Mouse (Mus musculus) myocyte (in vitro differentiated cells): ENCODE measurements around the gene Arhgap6. TPM values are rescaled to one million over a fixed set of nuclear protein-coding genes. Genes with fewer than 3 reads are reported as not detected.

Experiments used
- H3K27me3 ChIP-seq: one replicate; pipeline ENCODE4 v1.6.1; 2011; ENCODE audit not compliant: control insufficient read depth, insufficient read depth, insufficient read length
- H3K36me3 ChIP-seq: one replicate; pipeline ENCODE4 v1.6.1; 2011; ENCODE audit not compliant: control insufficient read depth, insufficient read depth
- H3K4me2 ChIP-seq: one replicate; pipeline ENCODE4 v1.6.1; 2011; ENCODE audit warnings: low read depth, control low read depth
- H3K4me3 ChIP-seq: one replicate; pipeline ENCODE4 v1.5.1; 2011; ENCODE audit warnings: mild to moderate bottlenecking, control low read depth, moderate library complexity
- H3K79me2 ChIP-seq: one replicate; pipeline ENCODE4 v1.6.1; 2011; ENCODE audit not compliant: control insufficient read depth, insufficient read depth
- H3ac ChIP-seq: one replicate; pipeline ENCODE4 v1.6.1; 2011; ENCODE audit not compliant: control insufficient read depth, insufficient read length
- CEBPB ChIP-seq: IDR thresholded peaks from 2 replicates; pipeline ENCODE4 v1.6.1; 2011; ENCODE audit warnings: mild to moderate bottlenecking, moderate library complexity; ENCODE audit not compliant: poor library complexity, insufficient read depth, severe bottlenecking
- E2F4 ChIP-seq: IDR thresholded peaks from one replicate; pipeline ENCODE4 v1.6.1; 2011; ENCODE audit warnings: mild to moderate bottlenecking, control low read depth, moderate library complexity; ENCODE audit not compliant: insufficient read depth
- MAX ChIP-seq: IDR thresholded peaks from one replicate; pipeline ENCODE4 v1.6.1; 2011; ENCODE audit warnings: low read depth, mild to moderate bottlenecking, control low read depth
- MYOD1 ChIP-seq, 3 experiments: IDR thresholded peaks; one replicate each; pipeline ENCODE4 v1.6.1; 2011; ENCODE audit warnings: control low read depth in 2 of 3, low read depth in 2 of 3, mild to moderate bottlenecking in 2 of 3, moderate library complexity in 1 of 3; ENCODE audit not compliant: insufficient read length in 2 of 3, control insufficient read depth in 1 of 3
- MYOG ChIP-seq, 3 experiments: IDR thresholded peaks; one replicate each; pipeline ENCODE4 v1.6.1; 2011; ENCODE audit warnings: control low read depth in 2 of 3, low read depth in 2 of 3, mild to moderate bottlenecking in 2 of 3; ENCODE audit not compliant: insufficient read length in 2 of 3, control insufficient read depth in 1 of 3, insufficient read depth in 1 of 3
- POLR2A ChIP-seq: IDR thresholded peaks from one replicate; pipeline ENCODE4 v1.6.1; 2011; ENCODE audit warnings: low read depth, mild to moderate bottlenecking, control low read depth, moderate library complexity; ENCODE audit not compliant: insufficient read length
- POLR2AphosphoS2 ChIP-seq: IDR thresholded peaks from one replicate; pipeline ENCODE4 v1.6.1; 2011; ENCODE audit warnings: low read depth, control low read depth; ENCODE audit not compliant: insufficient read length
- REST ChIP-seq: IDR thresholded peaks from one replicate; pipeline ENCODE4 v1.6.1; 2011; ENCODE audit warnings: mild to moderate bottlenecking, control low read depth, moderate library complexity; ENCODE audit not compliant: insufficient read depth, insufficient read length
- SRF ChIP-seq: IDR thresholded peaks from one replicate; pipeline ENCODE4 v1.6.1; 2011; ENCODE audit warnings: low read depth; ENCODE audit not compliant: control insufficient read depth, insufficient read length
- TCF12 ChIP-seq: IDR thresholded peaks from one replicate; pipeline ENCODE4 v1.6.1; 2011; ENCODE audit warnings: mild to moderate bottlenecking, control low read depth; ENCODE audit not compliant: poor library complexity, insufficient read depth, severe bottlenecking
- TCF3 ChIP-seq: IDR thresholded peaks from one replicate; pipeline ENCODE4 v1.6.1; 2011; ENCODE audit warnings: low read depth, control low read depth; ENCODE audit not compliant: insufficient read length
- USF1 ChIP-seq: IDR thresholded peaks from one replicate; pipeline ENCODE4 v1.6.1; 2011; ENCODE audit warnings: low read depth, mild to moderate bottlenecking, control low read depth, moderate library complexity
- polyA plus RNA-seq: library from polyadenylated mRNA; unstranded; fragments of >200 nt; fragmentation: generic; extraction: Trizol; gene quantifications from one replicate; pipeline ENCODE4 v1.2.1, GENCODE M21; 2012; ENCODE audit warnings: missing spikeins

The Arhgap6 gene
- polyA plus RNA-seq, 1 experiment = 0.40 TPM

- Histone ChIP-seq H3K4me2 (no peak overlapping the region), H3K79me2 (no peaks in the 10 kb centered on the region), H3K36me3 (no peaks in the 10 kb centered on the region), H3K27me3 (no peaks in the 10 kb centered on the region), H3ac (no peak overlapping the region), H3K4me3 (no peak overlapping the region)
- no peak for TF ChIP-seq USF1
Observed at GRCm38 (mm10) chrX:169043872-169044271, 249.0 kb downstream of the Arhgap6 start.

- no peak overlapping the region for H3K4me2 ChIP-seq
- TF ChIP-seq MYOG (IDR thresholded peaks at IDR 0.05; ENCODE audit: control insufficient read depth in 1 of 3, insufficient read depth in 1 of 3, insufficient read length in 2 of 3, low read depth in 2 of 3) (no peak), POLR2A (no peak), REST (no peak), TCF12 (no peak), MAX (no peak), USF1 (no peak), MYOD1 (IDR thresholded peaks at IDR 0.05; ENCODE audit: control insufficient read depth in 1 of 3, insufficient read length in 2 of 3, low read depth in 2 of 3) (no peak), SRF (no peak), TCF3 (no peak), E2F4 (no peak)
- no peak overlapping the region for H3K4me3 ChIP-seq
- no peaks in the 10 kb centered on the region for H3K79me2 ChIP-seq
- H3K36me3 ChIP-seq = no peaks in the 10 kb centered on the region
- H3ac ChIP-seq = no peak overlapping the region
- H3K27me3 ChIP-seq = no peaks in the 10 kb centered on the region
Observed at GRCm38 (mm10) chrX:169047595-169047994, 252.7 kb downstream of the Arhgap6 start.

GRCm38 (mm10) chrX:169049550-169049949, 254.7 kb downstream of the Arhgap6 start:
- H3K4me2 ChIP-seq = no peak overlapping the region
- TF ChIP-seq USF1 (no peak), SRF (no peak), TCF12 (no peak), REST (no peak), MAX (no peak), CEBPB (no peak), MYOD1 (IDR thresholded peaks at IDR 0.05; ENCODE audit: control insufficient read depth in 1 of 3, insufficient read length in 2 of 3, low read depth in 2 of 3) (no peak), POLR2AphosphoS2 (no peak), E2F4 (no peak)
- H3K27me3 ChIP-seq = no peaks in the 10 kb centered on the region
- H3K4me3 ChIP-seq = no peak overlapping the region
- no peaks in the 10 kb centered on the region for H3K36me3 ChIP-seq
- no peaks in the 10 kb centered on the region for H3K79me2 ChIP-seq
- H3ac ChIP-seq = no peak overlapping the region

- H3K4me2 ChIP-seq = no peak overlapping the region
- H3K36me3 ChIP-seq = no peaks in the 10 kb centered on the region
- no peak for TF ChIP-seq REST
- TF ChIP-seq CEBPB = no peak
- no peak for TF ChIP-seq MAX
- no peak for TF ChIP-seq TCF12
- no peak for TF ChIP-seq USF1
- TF ChIP-seq TCF3 = no peak
- no peak for TF ChIP-seq POLR2A
- TF ChIP-seq POLR2AphosphoS2 = no peak
- no peak for TF ChIP-seq E2F4
- no peak for TF ChIP-seq MYOG (IDR thresholded peaks at IDR 0.05; ENCODE audit: control insufficient read depth in 1 of 3, insufficient read depth in 1 of 3, insufficient read length in 2 of 3, low read depth in 2 of 3)
- TF ChIP-seq MYOD1 (IDR thresholded peaks at IDR 0.05; ENCODE audit: control insufficient read depth in 1 of 3, insufficient read length in 2 of 3, low read depth in 2 of 3) = no peak
- TF ChIP-seq SRF = no peak
- H3K4me3 ChIP-seq = no peak overlapping the region
- no peaks in the 10 kb centered on the region for H3K79me2 ChIP-seq
- no peak overlapping the region for H3ac ChIP-seq
- no peaks in the 10 kb centered on the region for H3K27me3 ChIP-seq
Observed at GRCm38 (mm10) chrX:169053907-169054476, 259.1 kb downstream of the Arhgap6 start.

DNA sequence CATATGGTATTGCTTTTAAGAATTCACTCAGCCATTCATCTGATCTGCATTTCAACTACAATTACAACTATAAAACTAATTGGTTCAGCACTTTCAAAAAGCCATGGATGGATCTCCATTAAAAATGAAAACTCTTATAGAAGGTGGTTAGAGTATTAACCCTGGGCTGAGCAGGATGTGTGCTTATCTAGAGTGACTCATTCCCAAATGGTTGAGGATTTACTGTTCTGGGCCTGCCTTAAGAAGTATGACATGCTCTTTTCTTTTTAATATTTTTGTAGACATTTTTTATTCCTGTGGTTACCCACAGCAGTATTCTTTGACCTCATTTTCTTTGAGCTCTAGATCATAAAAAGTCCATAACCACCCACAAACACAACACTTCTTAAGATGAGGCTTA, 267.7 kb downstream of the Arhgap6 start:
- Histone ChIP-seq H3K79me2 (no peaks in the 10 kb centered on the region), H3K27me3 (no peaks in the 10 kb centered on the region), H3K36me3 (no peaks in the 10 kb centered on the region), H3K4me3 (no peak overlapping the region), H3ac (no peak overlapping the region), H3K4me2 (no peak overlapping the region)
- TF ChIP-seq MYOD1 (IDR thresholded peaks at IDR 0.05; ENCODE audit: control insufficient read depth in 1 of 3, insufficient read length in 2 of 3, low read depth in 2 of 3) = no peak
- TF ChIP-seq MAX = no peak
- TF ChIP-seq E2F4 = no peak
- no peak for TF ChIP-seq TCF3
